ENCODE assay signal across 8 mouse cellular contexts in the genomic region with DNA sequence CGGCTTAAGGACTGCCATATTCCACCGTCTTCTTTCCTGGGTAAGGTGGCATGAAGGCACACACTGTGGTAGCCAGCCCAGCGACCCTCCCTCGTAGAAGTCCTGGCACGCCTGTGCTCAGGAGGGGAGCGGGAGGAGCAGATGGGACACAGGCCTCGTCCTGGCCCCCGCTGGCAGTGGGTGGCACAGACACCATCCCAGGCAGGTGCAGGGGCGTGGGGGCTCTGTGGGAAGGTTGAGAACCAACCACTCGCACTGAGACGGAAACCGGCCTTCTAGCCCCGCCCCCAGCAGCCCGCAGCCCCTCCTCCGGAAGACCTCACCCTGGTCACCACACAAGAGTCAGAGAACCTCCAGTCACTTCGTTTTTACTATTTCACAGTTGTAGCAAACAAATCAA. TPM values are rescaled to one million over a fixed set of nuclear protein-coding genes. Genes with fewer than 3 reads are reported as not detected.
A peak's percentile ranks its signal among the peaks of the same experiment; 100 is the strongest.
DNase-seq lines count a peak whose midpoint lies in the region; ATAC-seq and TF ChIP-seq lines count a peak whose summit lies in the region.

No protein-coding gene starts in this region.

- DNase-seq in layer of hippocampus, adult 2 months (ENCODE audit: low spot score in 2 of 2): no peak
- DNase-seq in layer of hippocampus, postnatal 25 days (ENCODE audit: extremely low spot score in 1 of 2, low spot score in 1 of 2): no peak
- DNase-seq in embryo, embryonic 10.5 days (ENCODE audit: low spot score): peak; percentile 75
- DNase-seq in heart, postnatal 4 days: peak; percentile 62
- no peak for DNase-seq in liver, adult 2 months (ENCODE audit: extremely low read depth, low read depth, low spot score)
- DNase-seq in testis, postnatal 10 days (ENCODE audit: low spot score): peak; percentile 78
- no peak for DNase-seq in ovary, postnatal 36 days (ENCODE audit: low spot score)

- H3K9me3 ChIP-seq in midbrain, embryonic 15.5 days: no peaks in the 10 kb centered on the region

- no peaks in the 10 kb centered on the region for H3K27me3 ChIP-seq in liver, adult 2 months (ENCODE audit: control insufficient read depth, insufficient read depth, low read length)
- H3K27me3 ChIP-seq in midbrain, embryonic 15.5 days (replicated peaks): no peaks in the 10 kb centered on the region

- no peak for TF ChIP-seq CTCF in layer of hippocampus, adult 2 months (conservative IDR thresholded peaks at IDR 0.05)
- no peak for TF ChIP-seq CTCF in liver, adult 2 months (IDR thresholded peaks at IDR 0.05; ENCODE audit: low read depth, low read length)

- 52% methylated on average over 16 of the region's 16 CpGs for WGBS in liver, adult 2 months
- 9% methylated on average over 15 of the region's 16 CpGs for WGBS in midbrain, embryonic 15.5 days

- no peaks in the 10 kb centered on the region for H3K79me2 ChIP-seq in liver, adult 2 months (ENCODE audit: control insufficient read depth, insufficient read depth, low read length)

- peak overlapping the region; percentile 94 for H3K27ac ChIP-seq in layer of hippocampus, adult 2 months
- no peak overlapping the region for H3K27ac ChIP-seq in liver, adult 2 months (replicated peaks; ENCODE audit: insufficient read depth, low read depth, low read length)
- H3K27ac ChIP-seq in midbrain, embryonic 15.5 days: peak overlapping the region; percentile 55; the same call in 1 of the 2 replicates

- peak overlapping the region; percentile 49 for H3K4me2 ChIP-seq in midbrain, embryonic 15.5 days

- peaks cover 17% of the 10 kb centered on the region for H3K36me3 ChIP-seq in liver, adult 2 months (ENCODE audit: control insufficient read depth, insufficient read depth, low read length)
- H3K36me3 ChIP-seq in midbrain, embryonic 15.5 days (replicated peaks): peaks cover 29% of the 10 kb centered on the region

- H3K4me1 ChIP-seq in liver, adult 2 months (ENCODE audit: control insufficient read depth, insufficient read depth, low read length): no peaks in the 10 kb centered on the region
- peaks cover 13% of the 10 kb centered on the region for H3K4me1 ChIP-seq in midbrain, embryonic 15.5 days

- ATAC-seq in midbrain, embryonic 15.5 days (replicated peaks): peak; percentile 51; the same call in 1 of the 2 replicates

- 0 out of 2 replicates have a peak, but pooled peaks have one; percentile 12 for TF ChIP-seq POLR2A in liver, adult 2 months (IDR thresholded peaks at IDR 0.05; ENCODE audit: extremely low read depth, insufficient read depth, low read length)

- no peak overlapping the region; the same call in 1 of the 2 replicates for H3K4me3 ChIP-seq in layer of hippocampus, adult 2 months
- H3K4me3 ChIP-seq in liver, adult 2 months (ENCODE audit: insufficient read depth, low read depth, low read length): peak overlapping the region; percentile 49; the same call in 1 of the 2 replicates
- H3K4me3 ChIP-seq in midbrain, embryonic 15.5 days: peak overlapping the region; percentile 23

- H3K9ac ChIP-seq in liver, adult 2 months (ENCODE audit: low read depth, low read length): peak overlapping the region; percentile 40; the same call in 1 of the 2 replicates
- peak overlapping the region; percentile 45 for H3K9ac ChIP-seq in midbrain, embryonic 15.5 days

RNA-seq across cellular contexts. Expression of gene Unc13d, which starts 0.5 kb away (rescaled TPM):
- total RNA-seq in layer of hippocampus, adult 2 months (2021): 1 to 10 TPM; 1.3 to 2.1 TPM
- total RNA-seq in layer of hippocampus, postnatal 25 days (2021): 1 to 10 TPM; 1.3 to 2.4 TPM
- under 1 TPM; 0.88 to 0.95 TPM for total RNA-seq in heart, postnatal 4 days (2021)
- total RNA-seq in liver, adult 2 months (2014; rRNA removed): 0.37 and 0.87 TPM in 2 replicates
- polyA plus RNA-seq in liver, adult 2 months (2012; rRNA removed): 0.54 and 1.4 TPM in 2 replicates
- 0.70 and 1.5 TPM in 2 replicates for polyA plus RNA-seq in midbrain, embryonic 15.5 days (2015; fragmentation: Nextera tagmentation; extraction: Ambion mirVana)

RNA-seq across cellular contexts. Expression of gene Wbp2, which starts 8.6 kb away (rescaled TPM):
- total RNA-seq in layer of hippocampus, adult 2 months (2021): 100 to 1,000 TPM; 417 to 440 TPM
- 100 to 1,000 TPM; 390 to 418 TPM for total RNA-seq in layer of hippocampus, postnatal 25 days (2021)
- 100 to 1,000 TPM; 107 TPM for total RNA-seq in heart, postnatal 4 days (2021)
- 14.8 and 24.8 TPM in 2 replicates for total RNA-seq in liver, adult 2 months (2014; rRNA removed)
- polyA plus RNA-seq in liver, adult 2 months (2012; rRNA removed): 166 and 179 TPM in 2 replicates
- 165 and 173 TPM in 2 replicates for polyA plus RNA-seq in midbrain, embryonic 15.5 days (2015; fragmentation: Nextera tagmentation; extraction: Ambion mirVana)

RNA-seq across cellular contexts. Expression of gene Unk, which starts 48.1 kb away (rescaled TPM):
- 10 to 100 TPM; 26.3 to 30.8 TPM for total RNA-seq in layer of hippocampus, adult 2 months (2021)
- 10 to 100 TPM; 19.6 to 23.2 TPM for total RNA-seq in layer of hippocampus, postnatal 25 days (2021)
- 10 to 100 TPM; 22.3 to 25.0 TPM for total RNA-seq in heart, postnatal 4 days (2021)
- 4.3 and 5.2 TPM in 2 replicates for total RNA-seq in liver, adult 2 months (2014; rRNA removed)
- 8.9 and 13.8 TPM in 2 replicates for polyA plus RNA-seq in liver, adult 2 months (2012; rRNA removed)
- polyA plus RNA-seq in midbrain, embryonic 15.5 days (2015; fragmentation: Nextera tagmentation; extraction: Ambion mirVana): 39.7 and 40.7 TPM in 2 replicates

RNA-seq across cellular contexts. Expression of gene Trim47, which starts 48.8 kb away (rescaled TPM):
- total RNA-seq in layer of hippocampus, adult 2 months (2021): 1 to 10 TPM; 4.6 to 7.2 TPM
- total RNA-seq in layer of hippocampus, postnatal 25 days (2021): 1 to 10 TPM; 5.6 to 5.9 TPM
- 10 to 100 TPM; 47.1 to 50.9 TPM for total RNA-seq in heart, postnatal 4 days (2021)
- total RNA-seq in liver, adult 2 months (2014; rRNA removed): 2.9 and 6.6 TPM in 2 replicates
- polyA plus RNA-seq in liver, adult 2 months (2012; rRNA removed): 4.2 and 4.6 TPM in 2 replicates
- 10.5 and 12.2 TPM in 2 replicates for polyA plus RNA-seq in midbrain, embryonic 15.5 days (2015; fragmentation: Nextera tagmentation; extraction: Ambion mirVana)

RNA-seq across cellular contexts. Expression of gene H3f3b, which starts 50.5 kb away (rescaled TPM):
- 100 to 1,000 TPM; 285 to 322 TPM for total RNA-seq in layer of hippocampus, adult 2 months (2021)
- 100 to 1,000 TPM; 281 to 291 TPM for total RNA-seq in layer of hippocampus, postnatal 25 days (2021)
- 100 to 1,000 TPM; 466 to 502 TPM for total RNA-seq in heart, postnatal 4 days (2021)
- total RNA-seq in liver, adult 2 months (2014; rRNA removed): 116 and 163 TPM in 2 replicates
- 56.2 and 59.9 TPM in 2 replicates for polyA plus RNA-seq in liver, adult 2 months (2012; rRNA removed)
- polyA plus RNA-seq in midbrain, embryonic 15.5 days (2015; fragmentation: Nextera tagmentation; extraction: Ambion mirVana): 2,073 and 2,119 TPM in 2 replicates

Comparison
In these comparisons a context has a peak if more than half of its experiments do, and no peak if none do; other contexts are left out.
1. DNase-seq: peak in embryo, embryonic 10.5 days (single experiment), heart, postnatal 4 days (single experiment) and testis, postnatal 10 days (single experiment); none in layer of hippocampus, adult 2 months (0 of 2), layer of hippocampus, postnatal 25 days (0 of 2), liver, adult 2 months (single experiment) and ovary, postnatal 36 days (single experiment).